Mouse (Mus musculus) embryonic facial prominence, embryonic 14.5 days (tissue): ENCODE measurements around the gene Myg1. TPM values are rescaled to one million over a fixed set of nuclear protein-coding genes. Genes with fewer than 3 reads are reported as not detected.
A peak's percentile ranks its signal among the peaks of the same experiment; 100 is the strongest.

Experiments used
- ATAC-seq: fragments of 200-750 bp; cut with Nextera tagmentation; 2 replicates; pipeline ENCODE4 v1.8.0; 2017; ENCODE audit warnings: low read depth, moderate number of reproducible peaks, moderate TSS enrichment
- DNase-seq: peaks from one replicate; pipeline ENCODE4 v3.0.0-alpha.2; 2015; ENCODE audit warnings: low spot score
- H3K27ac ChIP-seq: fragments of 300-500 bp; sonication (generic); replicated peaks from 2 replicates; pipeline ENCODE4 v1.5.1; 2014; ENCODE audit warnings: low read depth, mild to moderate bottlenecking, low read length, moderate library complexity
- H3K27me3 ChIP-seq: fragments of 300-500 bp; sonication (generic); replicated peaks from 2 replicates; pipeline ENCODE4 v1.6.1; 2014; ENCODE audit warnings: low read length; ENCODE audit not compliant: control insufficient read depth, insufficient read depth
- H3K36me3 ChIP-seq: fragments of 300-500 bp; sonication (generic); 2 replicates; pipeline ENCODE4 v1.6.1; 2014; ENCODE audit warnings: low read length, mixed read lengths; ENCODE audit not compliant: control insufficient read depth, insufficient read depth
- H3K4me1 ChIP-seq: fragments of 300-500 bp; sonication (generic); 2 replicates; pipeline ENCODE4 v1.6.1; 2014; ENCODE audit warnings: antibody characterized with exemption, low read length; ENCODE audit not compliant: control insufficient read depth, insufficient read depth
- H3K4me2 ChIP-seq: fragments of 300-500 bp; sonication (generic); 2 replicates; pipeline ENCODE4 v1.6.1; 2014; ENCODE audit warnings: low read depth, mild to moderate bottlenecking, low read length, moderate library complexity, mixed read lengths
- H3K4me3 ChIP-seq: fragments of 300-500 bp; sonication (generic); 2 replicates; pipeline ENCODE4 v1.5.1; 2014; ENCODE audit warnings: low read depth, mild to moderate bottlenecking, low read length
- H3K9ac ChIP-seq: fragments of 300-500 bp; sonication (generic); 2 replicates; pipeline ENCODE4 v1.6.1; 2014; ENCODE audit warnings: low read depth, mild to moderate bottlenecking, low read length, moderate library complexity, mixed read lengths
- H3K9me3 ChIP-seq: fragments of 300-500 bp; sonication (generic); 2 replicates; pipeline ENCODE4 v1.6.1; 2016; ENCODE audit warnings: low read length; ENCODE audit not compliant: control insufficient read depth
- WGBS: fragments of 180-500 bp; shearing (Covaris S2); extraction: QIAGEN DNeasy Blood & Tissue Kit; methylation state at CpG from one replicate; pipeline ENCODE4 v1.1.7; 2014; 5-methylcytosine and 5-hydroxymethylcytosine counted together
- polyA plus RNA-seq: library from polyadenylated mRNA; unstranded; fragments of >200 nt; fragmentation: Nextera tagmentation; extraction: Ambion mirVana; gene quantifications from 2 replicates; pipeline ENCODE4 v1.2.1, GENCODE M21; 2014

Gene Myg1
- polyA plus RNA-seq, 1 experiment from 2014 or later, result 79.0 TPM

DNA sequence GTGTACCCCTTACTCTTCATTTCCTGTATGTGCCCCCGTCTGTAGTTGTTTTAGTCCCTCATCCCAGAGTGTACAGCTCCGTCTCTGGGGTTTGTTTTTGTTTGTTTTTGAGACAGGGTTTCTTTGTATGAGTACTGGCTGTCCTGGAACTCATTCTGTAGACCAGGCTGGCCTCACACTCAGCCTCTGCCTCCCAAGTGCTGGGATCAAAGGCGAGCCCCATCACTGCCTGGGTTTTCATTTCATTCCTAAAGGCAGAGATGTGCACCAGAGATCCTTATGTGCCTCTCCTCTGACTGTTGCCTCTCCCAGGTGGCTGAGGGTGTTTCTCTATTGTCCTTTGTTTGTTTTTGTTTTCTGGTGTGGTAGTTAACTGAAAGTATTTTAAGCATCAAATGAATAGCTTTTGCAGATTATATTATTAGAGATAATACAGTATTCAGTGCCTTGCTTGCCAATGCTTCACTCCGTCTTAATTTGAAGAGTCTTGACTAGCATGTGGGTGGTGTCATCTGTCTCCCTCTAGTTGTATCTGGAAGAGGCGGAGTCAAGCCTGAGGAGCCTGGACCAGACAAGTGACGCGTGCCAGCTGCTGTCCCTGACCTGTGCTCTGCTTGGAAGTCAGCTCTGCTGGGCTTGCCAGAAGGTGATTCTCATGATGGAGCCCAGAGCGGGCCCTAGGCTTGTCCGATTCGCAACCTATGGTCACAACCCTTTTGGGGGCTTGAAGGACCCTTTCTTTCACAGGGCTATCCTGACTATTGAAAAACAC is 21.2 kb upstream of the Myg1 start:
- Histone ChIP-seq H3K4me2 (no peak overlapping the region), H3K4me1 (no peaks in the 10 kb centered on the region), H3K4me3 (no peak overlapping the region), H3K9me3 (no peaks in the 10 kb centered on the region), H3K9ac (no peak overlapping the region), H3K27me3 (no peaks in the 10 kb centered on the region), H3K36me3 (peaks cover 74% of the 10 kb centered on the region), H3K27ac (no peak overlapping the region)
- 74% methylated on average over 10 of the region's 10 CpGs for WGBS
- no peak for ATAC-seq
- no peak for DNase-seq

GRCm38 (mm10) chr15:102311489-102311888 is 20.0 kb upstream of the Myg1 start:
- Histone ChIP-seq H3K27me3 (no peaks in the 10 kb centered on the region), H3K4me3 (no peak overlapping the region), H3K4me1 (no peaks in the 10 kb centered on the region), H3K27ac (no peak overlapping the region), H3K9ac (no peak overlapping the region), H3K36me3 (peaks cover 74% of the 10 kb centered on the region), H3K9me3 (no peaks in the 10 kb centered on the region), H3K4me2 (no peak overlapping the region)
- DNase-seq, result no peak
- no peak for ATAC-seq

DNA sequence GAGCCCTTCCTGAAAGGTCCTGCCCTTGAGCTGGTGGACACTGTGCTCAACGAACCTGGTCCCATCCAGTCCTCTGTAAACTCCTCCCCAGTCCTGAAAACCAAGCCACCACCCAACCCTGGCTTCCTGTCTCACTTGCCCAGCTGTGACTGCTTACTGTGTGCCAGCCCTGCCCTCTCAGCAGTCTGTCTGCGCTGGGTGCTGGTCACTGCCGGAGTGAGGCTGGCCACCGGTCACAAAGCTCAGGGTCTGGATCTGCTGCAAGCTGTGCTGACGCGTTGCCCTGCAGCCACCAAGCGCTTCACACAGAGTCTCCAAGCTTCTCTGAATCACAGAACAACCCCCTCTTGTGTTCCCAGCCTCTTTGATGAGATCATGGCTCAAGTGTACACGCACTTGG is 16.2 kb upstream of the Myg1 start:
- H3K27ac ChIP-seq, result no peak overlapping the region
- H3K9me3 ChIP-seq, result no peaks in the 10 kb centered on the region
- DNase-seq (no peak), ATAC-seq (no peak)
- no peak overlapping the region for H3K4me3 ChIP-seq
- no peaks in the 10 kb centered on the region for H3K27me3 ChIP-seq
- WGBS, result 93% methylated on average over 8 of the region's 8 CpGs
- H3K36me3 ChIP-seq, result peaks cover 80% of the 10 kb centered on the region
- no peak overlapping the region for H3K4me2 ChIP-seq
- H3K4me1 ChIP-seq, result no peaks in the 10 kb centered on the region
- no peak overlapping the region for H3K9ac ChIP-seq

DNA sequence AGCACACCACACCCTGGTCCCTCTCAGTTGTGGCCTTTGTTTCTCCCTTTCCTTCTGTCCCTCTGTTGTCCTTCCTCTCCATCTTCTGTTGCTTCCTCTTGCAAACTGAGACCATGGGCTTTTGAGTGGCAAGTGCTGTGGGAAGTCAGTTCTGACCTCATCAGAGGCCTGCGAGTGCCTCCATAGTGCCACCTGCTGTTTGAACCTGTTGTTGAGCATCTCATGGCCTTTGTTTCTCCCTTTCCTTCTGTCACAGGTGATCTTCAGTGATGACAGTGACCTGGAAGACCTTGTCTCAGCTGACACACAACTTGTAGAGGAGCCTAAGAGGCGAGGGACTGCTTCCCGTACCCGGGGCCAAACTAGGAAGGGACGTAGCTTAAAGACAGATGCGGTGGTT is 15.2 kb upstream of the Myg1 start:
- no peaks in the 10 kb centered on the region for H3K4me1 ChIP-seq
- DNase-seq (peak; percentile 61), ATAC-seq (no peak)
- no peak overlapping the region for H3K4me3 ChIP-seq
- no peak overlapping the region for H3K4me2 ChIP-seq
- peaks cover 84% of the 10 kb centered on the region for H3K36me3 ChIP-seq
- no peaks in the 10 kb centered on the region for H3K27me3 ChIP-seq
- no peaks in the 10 kb centered on the region for H3K9me3 ChIP-seq
- no peak overlapping the region for H3K27ac ChIP-seq
- H3K9ac ChIP-seq, result no peak overlapping the region
- 92% methylated on average over 6 of the region's 6 CpGs for WGBS

- peaks cover 56% of the 10 kb centered on the region for H3K36me3 ChIP-seq
- H3K27ac ChIP-seq, result no peak overlapping the region
- no peak overlapping the region for H3K4me3 ChIP-seq
- H3K9me3 ChIP-seq, result no peaks in the 10 kb centered on the region
- ATAC-seq (no peak), DNase-seq (no peak)
- no peak overlapping the region for H3K9ac ChIP-seq
- WGBS, result 76% methylated on average over 12 of the region's 12 CpGs
- no peaks in the 10 kb centered on the region for H3K27me3 ChIP-seq
- peak overlapping the region; percentile 72 for H3K4me2 ChIP-seq
- peaks cover 3% of the 10 kb centered on the region; the same call in 1 of the 2 replicates for H3K4me1 ChIP-seq
These were observed 6.6 kb upstream of the Myg1 start for GRCm38 (mm10) chr15:102324654-102325473.

DNA sequence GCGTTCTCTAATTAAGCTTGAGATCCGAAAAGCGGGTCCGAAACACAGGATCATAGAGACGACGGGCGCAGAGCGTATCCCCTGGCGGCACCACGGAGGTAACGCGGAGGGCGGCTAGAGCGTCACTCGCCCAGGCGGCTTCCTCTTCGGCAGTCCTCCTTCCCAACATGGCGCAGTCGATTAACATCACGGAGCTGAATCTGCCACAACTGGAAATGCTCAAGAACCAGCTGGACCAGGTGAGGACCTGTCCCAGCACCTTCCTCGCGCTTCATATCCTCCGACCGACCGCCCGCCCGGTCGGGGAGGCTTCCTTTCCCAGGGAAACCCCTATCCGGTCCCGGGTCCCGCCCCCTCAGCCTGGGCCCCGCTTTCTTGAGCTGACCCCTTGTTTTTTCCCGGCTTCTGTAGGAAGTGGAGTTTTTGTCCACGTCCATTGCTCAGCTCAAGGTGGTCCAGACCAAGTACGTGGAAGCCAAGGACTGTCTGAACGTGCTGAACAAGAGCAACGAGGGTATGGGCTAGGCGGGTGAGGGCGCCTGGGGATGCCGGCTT is 5.4 kb upstream of the Myg1 start, which contains the start of gene Pfdn5:
Gene Pfdn5, plus strand, starts transcription at position 95 of the 555 bp plus-strand sequence.
- peak; percentile 94 for ATAC-seq
- under 1% methylated on average over 40 of the region's 40 CpGs for WGBS
- no peaks in the 10 kb centered on the region for H3K9me3 ChIP-seq
- H3K4me3 ChIP-seq, result peak within 1 kb of the TSS; percentile 91
- peaks cover 4% of the 10 kb centered on the region; the same call in 1 of the 2 replicates for H3K4me1 ChIP-seq
- peak; percentile 92 for DNase-seq
- peak within 1 kb of the TSS; percentile 87 for H3K9ac ChIP-seq
- peaks cover 56% of the 10 kb centered on the region for H3K36me3 ChIP-seq
- peak within 1 kb of the TSS; percentile 72 for H3K4me2 ChIP-seq
- peak within 1 kb of the TSS; percentile 78 for H3K27ac ChIP-seq
- no peaks in the 10 kb centered on the region for H3K27me3 ChIP-seq

GRCm38 (mm10) chr15:102326892-102327291 is 4.6 kb upstream of the Myg1 start:
- Histone ChIP-seq H3K9ac (peak overlapping the region; percentile 87), H3K36me3 (peaks cover 50% of the 10 kb centered on the region), H3K9me3 (no peaks in the 10 kb centered on the region), H3K27me3 (no peaks in the 10 kb centered on the region), H3K4me2 (peak overlapping the region; percentile 72), H3K27ac (peak overlapping the region; percentile 78; the same call in 1 of the 2 replicates), H3K4me1 (peaks cover 8% of the 10 kb centered on the region; the same call in 1 of the 2 replicates), H3K4me3 (peak overlapping the region; percentile 91)
- ATAC-seq (no peak), DNase-seq (no peak)
- WGBS, result 61% methylated on average over 8 of the region's 8 CpGs

- peaks cover 16% of the 10 kb centered on the region for H3K4me1 ChIP-seq
- no peak overlapping the region for H3K27ac ChIP-seq
- DNase-seq (no peak), ATAC-seq (no peak)
- H3K9me3 ChIP-seq, result no peaks in the 10 kb centered on the region
- H3K4me2 ChIP-seq, result no peak overlapping the region
- no peak overlapping the region for H3K4me3 ChIP-seq
- no peak overlapping the region for H3K9ac ChIP-seq
- peaks cover 79% of the 10 kb centered on the region for H3K36me3 ChIP-seq
- H3K27me3 ChIP-seq, result no peaks in the 10 kb centered on the region
- WGBS, result 82% methylated on average over 8 of the region's 8 CpGs
These were observed 3.7 kb downstream of the Myg1 start for GRCm38 (mm10) chr15:102335254-102335653.
